Mouse (Mus musculus) Patski (cell line): ENCODE data around the gene Rmdn2. TPM values are rescaled to one million over a fixed set of nuclear protein-coding genes. Genes with fewer than 3 reads are reported as not detected.
A peak's percentile ranks its signal among the peaks of the same experiment; 100 is the strongest.

Experiments
- ATAC-seq: fragments of 100-300 bp; one replicate; pipeline ENCODE4 v1.8.0; 2021
- CTCF ChIA-PET: fragments of 350-600 bp; sonication (Branson Sonifier 250); formaldehyde crosslinking; loops from one replicate; lab custom pipeline; 2022; ENCODE audit warnings: inconsistent platforms; lab: Charles Lee
- POLR2A ChIA-PET: fragments of 350-600 bp; sonication (Branson Sonifier 250); formaldehyde crosslinking; loops from one replicate; lab custom pipeline; 2022; ENCODE audit warnings: antibody characterized with exemption, inconsistent platforms; lab: Charles Lee
- DNase-seq: peaks from one replicate; pipeline ENCODE4 v3.0.0-alpha.2; 2011; ENCODE audit warnings: low read depth, low spot score
- H3K27me3 ChIP-seq: fragments of 371-371 bp; one replicate; pipeline ENCODE4 v1.5.1; 2021
- CTCF ChIP-seq: fragments of 100-300 bp; IDR thresholded peaks from one replicate; pipeline ENCODE4 v1.5.1; 2021
- in situ Hi-C: fragments of 300-500 bp; cut with MboI; formaldehyde crosslinking; loops from 3 replicates; pipeline ENCODE4 v1.11.1; 2018; ENCODE audit warnings: low pct_unique_long_range_greater_than_20kb, mixed read lengths
- polyA plus RNA-seq: library from polyadenylated mRNA; unstranded; gene quantifications from one replicate; pipeline ENCODE4 v1.2.3, GENCODE M21; 2021

Gene Rmdn2
- polyA plus RNA-seq, 1 experiment from 2014 or later: 15.1 TPM

DNA sequence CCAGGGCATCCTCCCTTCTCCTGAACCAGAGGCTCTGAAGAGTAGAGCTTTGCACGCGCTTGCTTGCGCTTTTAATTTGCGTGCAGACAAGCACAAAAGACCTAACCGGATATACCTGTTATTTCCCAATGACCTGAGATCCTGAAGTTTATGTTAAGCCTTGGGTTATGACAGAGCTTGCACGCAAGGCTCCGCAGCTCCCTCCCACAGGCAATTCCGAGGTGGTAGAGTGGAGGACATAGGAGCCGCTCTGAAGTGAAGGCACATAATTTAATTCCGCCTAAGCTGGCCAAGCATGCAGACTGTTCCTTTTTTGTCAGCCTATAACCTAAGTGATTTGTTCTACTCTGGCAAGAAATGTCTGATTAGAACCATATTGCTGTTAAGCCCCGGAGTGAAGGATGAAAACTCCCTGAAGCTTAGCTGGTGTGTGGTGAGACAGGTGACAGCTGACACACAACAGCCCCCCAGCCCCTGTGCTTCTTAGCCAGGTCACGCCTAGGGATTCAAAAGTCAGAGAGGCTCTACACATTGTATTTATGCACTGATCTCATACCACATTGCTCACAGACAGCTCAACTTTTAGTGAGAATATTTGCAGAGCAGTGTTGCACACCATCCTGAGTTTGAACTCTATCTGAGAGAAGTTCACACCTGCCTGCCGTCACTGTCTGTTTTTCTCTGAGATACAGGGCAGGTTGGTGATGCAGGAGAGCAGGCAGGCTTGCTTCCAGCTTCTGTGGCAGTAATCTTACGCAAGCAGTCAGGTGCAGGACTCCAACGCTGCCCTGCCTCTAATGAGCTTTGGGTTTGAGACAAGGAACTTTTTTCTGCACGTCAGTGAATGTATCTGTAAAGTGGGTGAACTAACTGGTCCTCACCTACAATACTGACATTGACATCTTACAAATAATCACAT is 117.2 kb downstream of the Rmdn2 start:
- TF ChIP-seq CTCF: no peak

GRCm38 (mm10) chr17:79730988-79731387 is 119.3 kb downstream of the Rmdn2 start:
- POLR2A ChIA-PET: no interaction called here
- DNase-seq: no peak
- in situ Hi-C loops: no loop called here
- CTCF ChIA-PET: interaction anchor here (0.9 to 7.4 kb wide), 2 partner anchors 9 to 15 kb away, joined by 4 to 39 read pairs; partner anchors contain the start of gene Cyp1b1
- no peak for TF ChIP-seq CTCF
- ATAC-seq: no peak
- H3K27me3 ChIP-seq: no peaks in the 10 kb centered on the region

More for the DNA sequence above, 117.2 kb downstream of the Rmdn2 start:
- ATAC-seq: no peak
- DNase-seq: no peak
- in situ Hi-C loops: no loop called here
- H3K27me3 ChIP-seq: no peaks in the 10 kb centered on the region
- CTCF ChIA-PET: interaction anchor here (1.2 to 7.4 kb wide), 3 partner anchors 7 to 13 kb away, joined by 4 to 39 read pairs (median 14); partner anchors contain the start of gene Cyp1b1
- POLR2A ChIA-PET: interaction anchor here (0.5 to 1.1 kb wide), 3 partner anchors 9 to 14 kb away, joined by 3 to 5 read pairs (median 3); no protein-coding TSS in a partner anchor

DNA sequence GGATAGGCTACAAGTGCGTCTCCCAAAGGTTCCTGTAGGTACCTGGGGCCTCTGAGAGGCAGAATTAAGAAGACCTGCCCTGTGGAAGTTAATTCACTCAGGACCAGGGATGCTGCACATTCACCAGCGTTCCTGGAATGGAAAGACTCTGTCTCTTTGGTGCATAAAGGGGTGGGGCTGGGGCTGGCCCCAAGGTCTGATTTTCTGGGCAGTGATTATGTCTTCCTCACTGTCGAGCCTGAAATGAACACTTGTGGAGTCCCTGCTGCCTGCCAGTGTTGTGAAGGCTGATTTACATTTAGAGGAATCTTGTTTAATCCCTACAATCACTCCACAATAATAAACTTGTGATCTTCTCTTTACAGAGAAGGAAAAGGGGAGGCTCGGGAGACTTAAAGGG is 121.4 kb downstream of the Rmdn2 start:
- POLR2A ChIA-PET: no interaction called here
- CTCF ChIA-PET: no interaction called here
- DNase-seq (no peak), ATAC-seq (no peak)
- in situ Hi-C loops: no loop called here
- no peaks in the 10 kb centered on the region for H3K27me3 ChIP-seq
- no peak for TF ChIP-seq CTCF

DNA sequence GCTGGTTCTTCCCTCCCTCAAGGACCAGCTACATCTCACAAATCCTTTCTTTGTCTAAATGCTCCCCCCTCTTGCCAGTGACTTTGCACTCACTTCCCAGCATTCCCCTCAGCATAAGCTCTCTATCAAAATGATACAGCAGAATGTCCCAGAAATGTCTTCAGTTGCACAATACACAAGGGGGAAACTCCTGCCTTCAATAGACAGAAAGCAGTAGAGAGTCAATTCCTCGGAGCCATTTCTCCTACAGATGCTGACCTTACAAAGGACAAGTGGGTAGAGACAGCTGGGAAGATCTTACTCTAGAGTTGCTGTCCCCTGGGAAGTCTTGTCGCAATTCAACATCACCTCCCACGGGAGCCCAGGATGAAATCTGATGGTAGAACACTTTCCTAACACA is 125.9 kb downstream of the Rmdn2 start:
- POLR2A ChIA-PET: interaction anchor here (0.7 to 2.4 kb wide), 2 partner anchors 23 kb away, joined by 4 to 9 read pairs; partner anchors contain the start of gene Cyp1b1
- DNase-seq (no peak), ATAC-seq (no peak)
- in situ Hi-C loops: no loop called here
- no peak for TF ChIP-seq CTCF
- CTCF ChIA-PET: interaction anchor here (2.2 to 3.8 kb wide), 2 partner anchors 10 to 22 kb away, joined by 9 to 14 read pairs; partner anchors contain the start of gene Cyp1b1
- H3K27me3 ChIP-seq: no peaks in the 10 kb centered on the region

GRCm38 (mm10) chr17:79738847-79739498 is 127.3 kb downstream of the Rmdn2 start:
- no peak for TF ChIP-seq CTCF
- DNase-seq: peak; percentile 90
- ATAC-seq: peak; percentile 92
- no peaks in the 10 kb centered on the region for H3K27me3 ChIP-seq
- POLR2A ChIA-PET: interaction anchor here (0.6 to 2.4 kb wide), 9 partner anchors 10 to 391 kb away, joined by 3 to 9 read pairs (median 4); partner anchors contain the start of gene Cyp1b1
- in situ Hi-C loops: no loop called here
- CTCF ChIA-PET: interaction anchor here (2.2 to 3.8 kb wide), 2 partner anchors 12 to 23 kb away, joined by 9 to 14 read pairs; partner anchors contain the start of gene Cyp1b1

DNA sequence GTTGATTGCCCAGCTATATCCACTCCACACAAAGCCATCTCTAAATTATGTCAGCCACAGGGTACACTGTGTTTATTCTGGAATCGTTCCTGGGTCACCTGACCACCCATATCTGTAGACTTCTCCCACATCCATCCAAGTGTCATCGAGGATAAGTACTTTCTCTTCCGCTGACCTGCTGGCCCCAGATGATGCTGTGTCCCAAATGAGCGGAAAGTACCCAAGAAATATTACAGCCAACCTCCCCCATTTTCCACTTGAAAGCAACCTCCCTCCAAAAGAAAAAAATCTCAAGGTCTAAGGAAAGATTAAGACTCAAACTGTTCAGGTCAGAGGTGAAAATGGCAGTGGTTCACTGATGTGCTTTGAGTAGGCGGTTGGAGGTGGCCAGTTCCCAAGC is 131.0 kb downstream of the Rmdn2 start:
- DNase-seq: no peak
- no peaks in the 10 kb centered on the region for H3K27me3 ChIP-seq
- ChIA-PET CTCF (interaction anchor here (0.8 to 1.2 kb wide), 4 partner anchors 11 to 83 kb away, joined by 3 read pairs; no protein-coding TSS in a partner anchor), POLR2A (interaction anchor here (0.5 to 2.0 kb wide), 3 partner anchors 27 to 458 kb away, joined by 3 to 13 read pairs (median 3); partner anchors contain the start of gene Cyp1b1)
- no peak for ATAC-seq
- no peak for TF ChIP-seq CTCF
- in situ Hi-C loops: no loop called here

Other genes with a start within 250 kb of the Rmdn2 start
- 136 TPM for gene Cyp1b1, start 103.2 kb downstream of the Rmdn2 start, polyA plus RNA-seq